Mouse (Mus musculus) G1E (cell line): Measurements from ENCODE around the gene Klhl29.

Experiments
- CTCF ChIP-seq: IDR thresholded peaks from 2 replicates; pipeline ENCODE4 v1.5.1; 2012; ENCODE audit warnings: low read depth, low read length, inconsistent platforms, mixed read lengths
- TAL1 ChIP-seq: conservative IDR thresholded peaks from 2 replicates; pipeline ENCODE4 v1.6.1; 2012; ENCODE audit warnings: low read depth, low read length, inconsistent platforms, mixed read lengths

GRCm38 (mm10) chr12:5038008-5038407, 337.5 kb downstream of the Klhl29 start:
- TF ChIP-seq TAL1 = no peak
- TF ChIP-seq CTCF = no peak
